Mouse (Mus musculus): ENCODE results near the gene Cdr2l.

Cdr2l gene

GRCm38 (mm10) chr11:115406858-115407401 lies 25.2 kb downstream of the Cdr2l start:
- peak; percentile 34 for DNase-seq (ENCODE audit: low read depth, low spot score)

GRCm38 (mm10) chr11:115408266-115408920 lies 26.7 kb downstream of the Cdr2l start:
- DNase-seq (ENCODE audit: low read depth, low spot score): no peak

DNA sequence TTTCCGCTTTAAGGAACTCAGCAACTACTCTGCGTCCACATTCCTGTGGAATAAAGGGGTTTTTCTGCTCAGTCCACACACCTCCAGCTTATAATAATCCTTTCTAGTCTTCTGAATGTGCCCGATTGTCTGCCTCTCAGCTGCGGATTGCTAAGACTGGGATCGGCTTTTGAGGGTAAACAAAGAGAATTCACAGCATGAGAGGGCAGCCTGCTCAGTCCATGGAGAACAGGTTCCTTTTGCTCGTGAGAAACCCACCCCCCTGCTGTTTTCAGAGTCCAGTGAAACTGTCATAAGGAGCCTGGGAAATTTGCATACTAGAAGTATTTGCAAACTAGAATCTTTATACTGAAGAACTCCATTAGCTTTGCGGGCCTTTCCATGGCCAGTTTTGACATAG lies 27.8 kb downstream of the Cdr2l start:
- peak; percentile 75 for DNase-seq (ENCODE audit: low read depth, low spot score)

DNA sequence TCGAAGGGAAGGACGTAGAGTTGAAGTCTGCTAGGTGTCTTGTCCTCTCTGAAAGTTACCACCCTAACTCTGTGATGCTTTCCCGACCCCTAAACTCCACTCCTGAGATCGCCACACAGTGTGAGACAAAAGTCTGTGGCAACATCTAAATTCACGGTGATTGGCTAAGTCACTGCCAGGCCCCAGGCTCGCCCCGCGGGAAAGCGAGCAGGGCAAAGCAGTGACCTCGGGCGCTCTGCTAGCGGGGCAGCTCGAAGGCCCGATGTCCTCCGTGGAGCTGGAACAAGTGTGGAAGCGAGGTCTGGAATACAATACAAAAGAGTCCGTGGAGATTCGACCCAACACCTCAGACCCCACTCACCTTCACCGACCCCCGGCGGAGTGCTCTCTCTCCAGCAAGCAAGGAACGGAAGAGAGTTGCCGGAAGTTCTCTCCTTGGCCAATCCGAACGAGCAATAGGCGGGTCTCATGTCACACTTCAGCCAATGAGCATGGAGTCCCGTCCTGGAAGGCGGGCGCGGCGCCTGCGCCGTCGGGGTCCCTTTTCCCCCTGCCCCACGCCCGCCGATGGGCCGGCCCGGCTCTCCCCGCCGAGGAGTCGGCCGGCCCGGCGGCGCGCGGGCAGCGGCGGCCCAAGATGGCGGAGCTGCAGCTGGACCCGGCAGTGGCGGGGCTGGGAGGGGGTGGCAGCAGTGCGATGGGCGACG lies 38.0 kb downstream of the Cdr2l start, which contains the start of the genes Atp5h and Kctd2:
Gene Atp5h (minus strand): TSS at position 432 of the 707 bp plus-strand sequence.
Gene Kctd2 (plus strand): TSS at position 598 of the 707 bp plus-strand sequence.
- peak; percentile 98 for DNase-seq (ENCODE audit: low read depth, low spot score)

GRCm38 (mm10) chr11:115420336-115421190 lies 38.8 kb downstream of the Cdr2l start:
- peak; percentile 58 for DNase-seq (ENCODE audit: low read depth, low spot score)

DNA sequence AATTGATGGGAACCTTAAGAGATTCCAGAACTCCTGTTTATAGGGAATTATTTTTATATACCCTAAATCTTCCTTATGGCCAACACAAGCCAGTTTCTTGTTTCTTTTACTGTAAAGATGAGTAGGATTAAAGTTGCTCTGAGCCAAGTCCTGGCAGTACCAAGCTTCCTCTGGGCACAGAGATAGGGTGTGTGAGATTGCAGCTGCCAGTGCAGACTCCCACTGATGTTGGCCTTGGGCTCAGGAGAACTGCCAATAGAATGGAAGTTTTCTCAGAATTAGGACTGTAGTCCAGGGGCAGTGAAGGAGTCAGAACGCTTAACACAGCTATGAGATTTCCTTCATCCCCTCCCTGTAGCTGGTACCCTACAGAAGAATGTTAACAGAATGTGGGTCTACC lies 39.6 kb downstream of the Cdr2l start:
- DNase-seq (ENCODE audit: low read depth, low spot score): no peak

GRCm38 (mm10) chr11:115421972-115422371 lies 40.3 kb downstream of the Cdr2l start:
- DNase-seq (ENCODE audit: low read depth, low spot score): no peak

DNA sequence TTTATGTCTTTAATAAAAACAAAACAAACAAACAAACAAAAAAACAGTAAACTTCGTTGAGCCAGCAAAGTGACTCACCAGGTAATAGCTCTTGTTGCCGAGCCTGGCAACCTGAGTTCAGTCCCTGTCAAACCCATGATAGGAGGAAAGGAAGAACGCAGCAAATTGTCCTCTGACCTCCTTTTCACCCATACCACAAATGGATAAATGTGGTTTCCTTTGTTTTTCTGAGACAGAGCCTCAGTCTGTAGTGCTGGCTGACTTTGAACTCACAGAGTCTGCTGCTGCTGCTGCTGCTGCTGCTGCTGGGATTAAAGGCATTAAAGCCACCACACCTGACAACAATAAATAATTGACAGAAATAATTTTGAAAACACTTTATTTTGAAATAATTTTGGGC lies 41.4 kb downstream of the Cdr2l start:
- no peak for DNase-seq (ENCODE audit: low read depth, low spot score)

DNA sequence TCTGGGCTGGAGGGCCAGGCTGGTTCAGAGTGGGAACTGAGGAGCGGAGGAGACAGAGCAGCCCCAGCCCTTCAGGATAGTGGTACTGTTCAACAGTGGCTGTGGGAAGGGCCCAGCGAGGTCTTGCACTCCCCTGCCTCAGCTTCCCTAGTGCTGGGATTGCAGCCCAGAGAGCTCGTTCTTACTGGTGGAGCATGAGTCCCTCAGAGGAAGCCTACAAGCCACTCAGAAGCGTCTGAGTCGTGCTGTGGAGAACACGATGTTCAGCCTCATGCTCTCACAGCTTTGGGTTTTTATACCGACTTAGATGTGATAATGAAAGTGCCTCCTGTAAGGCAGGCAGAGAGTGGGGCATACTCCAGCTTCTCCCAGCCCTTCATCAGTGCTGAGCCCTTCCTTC lies 43.0 kb downstream of the Cdr2l start:
- no peak for DNase-seq (ENCODE audit: low read depth, low spot score)

GRCm38 (mm10) chr11:115425671-115426070 lies 44.0 kb downstream of the Cdr2l start:
- DNase-seq (ENCODE audit: low read depth, low spot score): no peak

- peak; percentile 94 for DNase-seq (ENCODE audit: low read depth, low spot score)
Measured at GRCm38 (mm10) chr11:115427482-115428331, 46.0 kb downstream of the Cdr2l start.

DNA sequence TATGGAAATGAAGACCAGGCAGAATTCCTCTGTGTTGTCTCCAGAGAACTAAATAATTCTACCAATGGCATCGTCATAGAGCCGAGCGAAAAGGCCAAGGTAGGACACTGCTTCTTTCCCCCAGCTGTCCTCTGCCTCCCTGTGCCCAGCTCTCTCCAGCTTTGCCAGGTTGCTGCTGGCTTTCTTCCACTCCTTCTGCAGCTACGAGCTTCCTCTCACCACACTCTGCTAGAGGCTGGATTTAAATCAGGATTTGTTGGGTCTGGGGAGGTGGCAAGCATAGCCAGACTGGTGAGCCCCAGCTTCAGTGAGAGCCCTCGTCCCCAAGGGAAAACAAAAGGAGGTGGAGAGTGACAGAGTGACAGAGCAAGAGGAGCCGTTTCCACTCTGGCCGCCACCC lies 47.6 kb downstream of the Cdr2l start:
- no peak for DNase-seq (ENCODE audit: low read depth, low spot score)

- no peak for DNase-seq (ENCODE audit: low read depth, low spot score)
Measured at GRCm38 (mm10) chr11:115430561-115430960, 48.8 kb downstream of the Cdr2l start.

GRCm38 (mm10) chr11:115432814-115433213 lies 51.1 kb downstream of the Cdr2l start:
- no peak for DNase-seq (ENCODE audit: low read depth, low spot score)

- no peak for DNase-seq (ENCODE audit: low read depth, low spot score)
Measured at GRCm38 (mm10) chr11:115433342-115433741, 51.6 kb downstream of the Cdr2l start.

GRCm38 (mm10) chr11:115435596-115436337 lies 54.1 kb downstream of the Cdr2l start:
- peak; percentile 63 for DNase-seq (ENCODE audit: low read depth, low spot score)

DNA sequence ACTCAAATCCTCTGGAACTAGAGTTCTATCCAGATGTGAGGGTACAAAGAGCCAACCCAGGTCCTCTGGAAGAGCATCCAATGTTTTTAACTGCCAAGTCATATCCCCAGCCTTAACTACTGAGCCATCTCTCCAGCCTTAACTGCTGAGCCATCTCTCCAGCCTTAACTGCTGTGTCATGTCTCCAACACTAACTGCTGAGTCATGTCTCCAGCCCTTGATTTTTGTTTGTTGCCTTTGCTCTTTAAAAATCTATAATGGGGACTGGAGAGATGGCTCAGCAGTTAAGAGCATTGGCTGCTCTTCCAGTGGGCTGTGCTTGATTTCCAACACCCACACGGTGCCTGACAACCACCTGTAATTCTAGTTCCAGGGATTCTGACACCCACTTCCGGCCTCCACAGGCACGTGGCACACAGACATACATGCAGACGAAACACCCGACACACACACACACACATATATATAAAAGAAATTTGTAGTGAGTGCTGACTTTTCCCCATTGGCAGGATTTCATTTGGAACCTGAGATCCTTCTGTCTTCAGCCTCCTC lies 55.9 kb downstream of the Cdr2l start:
- no peak for DNase-seq (ENCODE audit: low read depth, low spot score)

GRCm38 (mm10) chr11:115439326-115439725 lies 57.6 kb downstream of the Cdr2l start:
- DNase-seq (ENCODE audit: low read depth, low spot score): no peak

DNA sequence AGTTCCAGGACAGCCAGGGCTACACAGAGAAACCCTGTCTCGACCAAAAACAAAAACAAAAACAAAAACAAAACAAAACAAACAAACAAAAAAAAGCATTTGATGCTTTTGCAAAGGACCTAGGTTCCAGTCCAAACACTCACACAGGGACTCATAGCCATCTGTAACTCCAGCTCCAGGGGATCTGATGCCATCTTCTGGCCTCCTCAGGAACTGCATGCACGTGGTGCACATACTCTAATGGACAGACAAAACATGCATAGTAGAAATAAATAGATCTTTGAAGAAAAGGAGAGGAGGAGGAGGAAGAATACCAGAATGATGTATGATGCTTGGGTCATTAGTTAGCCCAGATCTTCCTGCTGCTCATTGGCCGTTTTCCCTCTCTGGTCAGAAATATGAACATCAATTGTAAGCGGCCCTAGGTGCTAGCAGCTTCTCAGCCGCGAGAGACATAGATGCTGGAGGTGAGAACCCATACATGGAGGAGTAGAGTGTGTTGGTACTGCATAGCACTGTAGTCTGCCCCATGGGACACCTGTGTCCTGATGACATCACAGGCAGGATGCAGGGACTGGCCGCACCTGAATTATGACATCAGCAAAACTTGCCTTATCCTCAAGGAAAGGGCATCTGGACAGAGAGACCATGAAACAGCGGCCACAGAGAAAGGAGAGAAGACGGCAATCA lies 58.3 kb downstream of the Cdr2l start, which contains the start of gene Trim80:
Gene Trim80 (plus strand): TSS at position 640 of the 690 bp plus-strand sequence.
- DNase-seq (ENCODE audit: low read depth, low spot score): peak; percentile 83
